Mouse (Mus musculus) monocyte, adult 5-6 weeks (primary cell): ENCODE results near the gene Smyd3. TPM values are rescaled to one million over a fixed set of nuclear protein-coding genes. Genes with fewer than 3 reads are reported as not detected.

ENCODE experiments used
- ATAC-seq: fragments of 153-309, 156-312 bp; replicated peaks from 2 replicates; pipeline ENCODE4 v1.8.0; 2017; ENCODE audit warnings: mild to moderate bottlenecking; ENCODE audit not compliant: low TSS enrichment, insufficient number of reproducible peaks, severe bottlenecking, poor library complexity, low FRiP score
- total RNA-seq: library from RNA; stranded (forward); fragments of 200-1000, 200-491, 200-594 nt; gene quantifications from 3 replicates; pipeline ENCODE4 v1.2.3, GENCODE M21; 2017

The Smyd3 gene
- total RNA-seq, 1 experiment from 2014 or later: 14.3 TPM

DNA sequence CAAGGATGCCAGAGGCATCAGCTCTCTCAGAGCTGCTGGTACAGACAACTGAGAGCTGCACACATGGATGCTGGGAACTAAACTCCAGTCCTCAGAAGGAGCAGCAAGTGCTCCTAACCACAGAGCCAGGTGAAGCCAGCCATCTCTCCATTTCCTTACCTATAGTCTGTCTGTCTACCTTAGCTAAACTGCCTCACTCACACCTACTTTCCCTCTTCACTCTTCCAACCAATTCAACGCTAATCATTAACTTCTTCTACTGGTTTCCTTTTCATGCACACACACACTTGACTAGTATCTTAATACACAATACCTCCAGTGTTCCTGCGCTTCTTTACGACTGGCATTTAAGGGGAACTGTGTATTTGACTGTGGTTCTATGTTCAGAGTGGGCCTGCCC, 22.0 kb upstream of the Smyd3 start:
- ATAC-seq: no peak

DNA sequence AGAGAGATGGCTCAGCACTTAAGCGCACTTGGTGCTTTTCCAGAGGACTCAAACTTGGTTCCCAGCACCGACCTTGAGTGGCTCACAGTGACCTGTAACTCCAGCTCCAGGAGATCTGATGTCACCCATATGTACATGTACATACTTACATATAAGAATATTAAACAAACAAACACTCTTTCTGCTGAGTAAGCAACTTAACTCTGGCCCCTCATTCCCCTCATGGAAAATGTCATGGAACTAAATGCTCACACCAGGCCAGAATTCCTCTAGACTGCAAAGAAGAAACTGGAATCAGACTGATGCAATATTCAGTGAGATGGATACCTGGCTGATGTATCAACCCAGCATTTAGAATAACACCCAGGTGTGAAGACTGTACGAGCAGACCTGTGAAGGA, 21.2 kb upstream of the Smyd3 start:
- no peak for ATAC-seq

GRCm38 (mm10) chr1:179519901-179520300, 2.1 kb upstream of the Smyd3 start:
- no peak for ATAC-seq

- ATAC-seq: peak; percentile 29
Measured at GRCm38 (mm10) chr1:179516941-179517712, 714 bp downstream of the Smyd3 start.

DNA sequence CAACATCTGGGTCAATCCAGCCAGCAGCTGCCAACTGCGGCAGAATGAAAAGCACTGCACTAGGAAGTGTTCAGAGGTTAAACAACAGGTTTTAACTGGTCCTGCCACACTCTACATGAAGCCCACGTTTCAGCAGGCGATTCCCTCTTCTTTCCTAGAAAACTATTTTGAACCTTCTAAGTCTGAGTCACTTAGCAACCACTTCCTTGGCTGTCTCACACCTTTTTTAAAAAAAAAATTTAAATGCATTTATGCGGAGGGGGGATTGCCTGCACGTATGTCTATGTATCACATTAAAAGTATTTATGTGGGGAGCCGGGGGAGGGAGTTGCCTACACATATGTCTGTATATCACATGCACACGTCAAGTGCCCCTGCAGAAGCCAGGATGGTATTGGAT, 5.9 kb downstream of the Smyd3 start:
- ATAC-seq: no peak

DNA sequence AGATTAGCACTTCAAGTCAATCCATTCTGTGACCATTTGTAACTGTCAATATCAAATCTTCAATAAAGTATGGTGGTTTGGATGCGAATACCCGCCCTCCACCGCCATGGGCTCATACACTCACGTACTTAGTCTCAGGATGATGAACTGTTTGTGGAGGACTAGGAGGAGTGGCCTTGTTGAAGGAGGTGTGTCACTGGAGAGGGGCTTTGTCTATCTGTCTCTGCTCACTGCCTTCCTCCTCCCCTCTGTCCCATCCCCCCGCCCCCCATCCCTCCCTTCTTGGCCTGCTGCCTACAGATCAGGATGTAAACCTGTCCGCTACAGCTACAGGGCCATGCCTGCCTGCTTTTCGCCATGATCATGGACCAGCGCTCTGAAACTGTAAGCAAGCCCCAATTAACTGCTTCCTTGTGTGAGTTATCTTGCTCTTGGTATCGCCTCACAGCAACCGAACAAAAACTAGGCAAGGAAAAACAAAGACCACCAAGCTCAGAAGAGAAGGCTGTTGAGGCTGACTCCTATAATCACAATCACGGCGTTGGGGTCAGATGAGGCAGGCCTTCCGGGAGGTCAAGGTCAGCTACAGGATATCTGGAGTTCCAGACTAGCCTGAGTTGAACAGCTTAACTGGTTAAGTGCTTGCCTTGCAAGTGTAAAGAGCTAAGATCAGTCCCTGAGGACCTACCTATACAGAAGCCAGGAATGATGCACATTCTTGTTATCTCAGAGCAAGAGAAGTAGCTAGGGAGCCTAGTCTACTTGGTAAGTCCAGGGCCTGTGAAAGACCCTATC, 7.1 kb downstream of the Smyd3 start:
- no peak for ATAC-seq

GRCm38 (mm10) chr1:179506530-179507315, 11.1 kb downstream of the Smyd3 start:
- no peak for ATAC-seq

DNA sequence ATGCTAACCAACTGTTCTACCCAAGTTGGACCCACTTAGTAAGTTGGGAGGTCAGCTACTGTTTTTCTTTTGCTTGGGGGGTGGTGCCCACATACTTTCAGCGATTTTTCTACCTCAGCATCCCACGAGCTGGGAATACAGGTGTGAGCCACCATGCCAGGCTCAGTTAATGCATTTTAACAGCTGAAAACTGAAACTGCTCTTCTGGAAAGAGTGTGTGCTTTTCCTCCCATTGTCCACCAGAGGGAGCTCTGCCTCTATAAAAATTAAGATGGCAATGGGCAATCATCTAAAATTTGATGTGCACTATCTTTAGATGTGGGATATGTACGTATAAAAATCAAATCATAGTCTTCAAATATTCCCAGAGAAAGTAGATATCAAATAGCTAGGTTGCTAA, 15.3 kb downstream of the Smyd3 start:
- ATAC-seq: 0 out of 2 replicates have a peak, but pooled peaks have one; percentile 50

- ATAC-seq: no peak
Measured at GRCm38 (mm10) chr1:179499257-179499656, 18.6 kb downstream of the Smyd3 start.

DNA sequence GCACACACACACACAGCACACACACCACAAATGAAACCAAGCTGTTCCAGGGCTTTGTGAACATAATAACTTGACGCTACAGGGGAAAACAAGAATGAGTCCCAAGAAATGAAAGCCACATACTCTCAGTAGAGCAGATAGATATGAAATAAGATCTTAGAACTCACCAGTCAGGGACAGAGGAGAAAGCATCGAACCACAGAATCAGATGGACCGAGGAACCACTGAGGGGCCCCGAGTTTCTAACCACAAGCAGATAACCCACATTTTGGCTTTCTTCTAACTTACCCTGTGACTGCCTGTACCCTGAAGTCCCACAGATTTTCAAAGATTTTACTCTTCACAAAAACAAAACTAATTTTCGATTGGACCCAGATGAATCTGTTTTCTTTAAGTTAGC, 24.9 kb downstream of the Smyd3 start:
- no peak for ATAC-seq

DNA sequence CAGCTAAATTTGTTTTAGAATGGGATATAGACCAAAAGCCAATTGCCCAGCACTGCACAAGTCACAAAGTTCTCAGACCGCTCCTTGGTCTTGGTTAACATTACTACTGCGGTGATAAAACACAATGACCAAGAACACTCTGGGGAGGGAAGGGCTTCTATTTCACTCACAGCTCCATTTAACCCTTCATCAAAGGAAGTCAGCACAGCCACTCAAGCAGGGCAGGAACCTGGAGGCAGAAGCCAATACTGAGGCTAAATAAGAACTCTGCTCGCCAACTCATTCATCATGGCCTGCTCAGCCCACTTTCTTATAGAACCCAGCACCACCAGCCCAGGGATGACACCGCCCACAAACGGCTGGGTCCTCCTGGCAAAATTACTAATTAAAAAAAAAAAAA, 29.3 kb downstream of the Smyd3 start:
- no peak for ATAC-seq

DNA sequence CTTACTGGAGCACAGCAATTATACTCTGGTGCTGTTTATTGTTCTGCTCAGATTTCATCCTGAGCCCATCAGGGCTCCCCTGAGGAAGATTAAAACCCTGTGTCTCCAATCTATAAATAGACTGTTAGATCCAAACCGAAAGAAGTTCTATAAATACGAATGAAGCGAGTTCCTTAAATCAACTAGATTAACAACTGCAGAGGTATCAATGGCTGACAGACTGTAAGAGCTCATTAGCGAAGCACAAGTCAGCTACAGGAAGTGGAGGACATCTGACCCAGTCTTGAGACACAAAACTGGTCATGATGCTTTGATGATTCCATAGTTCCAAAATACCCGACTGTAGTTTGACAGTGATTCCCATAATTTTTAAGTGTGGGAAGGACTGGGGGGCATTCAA, 29.9 kb downstream of the Smyd3 start:
- no peak for ATAC-seq

DNA sequence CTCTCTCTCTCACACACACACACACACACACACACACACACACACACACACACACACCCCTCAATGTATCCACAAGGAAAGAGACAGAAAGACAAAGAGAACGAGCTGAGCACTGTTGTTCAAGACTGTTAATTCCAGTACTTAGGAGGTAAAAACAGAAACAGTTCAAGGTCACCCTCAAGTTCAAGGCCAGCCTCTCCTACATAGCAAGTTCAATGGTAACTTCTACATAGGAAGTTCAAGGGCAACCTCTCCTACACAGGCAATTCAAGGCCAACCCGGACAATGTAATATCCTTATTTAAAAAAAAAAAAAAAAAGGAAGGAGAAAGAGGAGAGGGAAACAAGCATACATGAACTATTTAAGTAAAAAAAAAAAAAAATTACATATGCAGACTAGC, 30.6 kb downstream of the Smyd3 start:
- no peak for ATAC-seq

DNA sequence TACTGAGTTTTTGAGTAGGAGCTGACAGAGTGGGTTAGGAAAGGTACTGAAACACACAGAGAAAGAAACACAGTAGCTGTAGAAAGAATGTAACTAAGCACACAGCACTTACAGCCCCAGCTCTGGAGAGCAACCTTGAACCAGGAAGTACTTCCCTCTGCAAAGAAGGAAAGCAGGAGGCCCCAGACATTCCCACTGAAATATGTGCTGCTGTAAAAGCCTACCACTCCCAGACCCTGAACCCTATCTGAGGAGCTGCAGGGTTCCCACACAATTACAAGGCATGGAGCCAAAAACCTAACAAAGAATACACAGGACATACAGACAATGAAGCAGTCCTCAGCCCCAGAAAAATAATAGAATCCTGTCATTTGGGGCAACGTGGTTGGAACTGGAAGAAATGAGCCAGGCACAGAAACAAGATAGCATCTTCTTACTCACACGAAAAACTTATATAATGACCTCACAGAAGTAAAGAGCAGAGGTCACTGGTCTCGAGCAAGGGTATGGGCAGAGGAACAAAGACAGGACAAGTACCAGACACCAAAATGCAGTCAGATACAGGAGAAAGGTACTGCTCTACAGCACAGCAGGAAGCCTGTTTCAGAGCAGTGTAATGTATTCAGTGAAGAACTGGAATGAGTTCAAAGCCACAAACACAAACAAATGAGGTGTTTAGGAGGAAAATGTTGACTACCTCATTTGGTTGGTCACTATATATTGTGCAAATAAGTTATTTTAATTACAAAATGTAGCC, 31.9 kb downstream of the Smyd3 start:
- no peak for ATAC-seq

DNA sequence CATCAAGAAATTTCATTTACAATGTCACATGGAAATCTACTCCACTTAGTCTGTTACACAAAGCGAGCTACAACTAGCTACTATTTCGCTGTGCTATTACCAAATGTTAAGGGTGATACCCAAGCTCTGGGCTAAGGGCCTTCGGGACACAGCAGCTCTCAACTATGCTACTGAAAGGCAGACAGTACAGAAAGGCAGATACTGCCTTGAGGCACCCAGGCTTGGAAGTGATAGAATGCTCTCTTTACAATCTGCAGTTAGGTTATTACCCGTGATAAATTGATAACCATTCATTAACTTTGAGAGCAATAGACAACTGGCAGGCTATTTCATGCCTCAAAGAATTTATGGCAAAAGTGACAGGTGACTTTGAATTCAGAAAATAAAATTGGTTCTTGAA, 37.0 kb downstream of the Smyd3 start:
- no peak for ATAC-seq

- no peak for ATAC-seq
Measured at GRCm38 (mm10) chr1:179477157-179477902, 40.5 kb downstream of the Smyd3 start.

GRCm38 (mm10) chr1:179476461-179477156, 41.2 kb downstream of the Smyd3 start:
- ATAC-seq: no peak
